24 mouse cellular contexts compared by ENCODE assay signal in genomic region chr14:19803222-19803621, GRCm38 (mm10). TPM values are rescaled to one million over a fixed set of nuclear protein-coding genes. Genes with fewer than 3 reads are reported as not detected.
DNase-seq lines count a peak whose midpoint lies in the region; ATAC-seq and TF ChIP-seq lines count a peak whose summit lies in the region.
"Had no signal": no experiment of that assay in that cellular context is flagged by ENCODE, and none has a peak within 500 bp of the region (broad histone marks: within the 10 kb centered on the region; RNA-seq: fewer than 3 reads in every experiment).

No protein-coding gene starts in this region.

- no peak overlapping the region for H3K4me3 ChIP-seq in liver, embryonic 12.5 days
- no peak overlapping the region for H3K4me3 ChIP-seq in liver, postnatal 0 days (ENCODE audit: low read depth, low read length)
- no peak overlapping the region for H3K4me3 ChIP-seq in forebrain, embryonic 13.5 days
- H3K4me3 ChIP-seq: heart, embryonic 10.5 days; layer of hippocampus, adult 2 months; left cerebral cortex, adult 2 months; limb, embryonic 12.5 days; megakaryocyte, embryonic 14.5 days; midbrain, embryonic 15.5 days; neural tube, embryonic 12.5 days had no signal

- no peak for TF ChIP-seq EP300 in liver, postnatal 0 days (IDR thresholded peaks at IDR 0.05; ENCODE audit: low read depth)

- H3K27ac ChIP-seq in liver, embryonic 12.5 days, result no peak overlapping the region
- no peak overlapping the region for H3K27ac ChIP-seq in liver, postnatal 0 days (ENCODE audit: low read depth)
- H3K27ac ChIP-seq in forebrain, embryonic 13.5 days, result no peak overlapping the region
- H3K27ac ChIP-seq: heart, embryonic 10.5 days; layer of hippocampus, adult 2 months; left cerebral cortex, adult 2 months; limb, embryonic 12.5 days; liver, embryonic 14.5 days; midbrain, embryonic 15.5 days; neural tube, embryonic 12.5 days had no signal

- peaks cover 12% of the 10 kb centered on the region for H3K4me1 ChIP-seq in liver, embryonic 12.5 days
- no peaks in the 10 kb centered on the region for H3K4me1 ChIP-seq in liver, postnatal 0 days (ENCODE audit: insufficient read depth)
- H3K4me1 ChIP-seq in forebrain, embryonic 13.5 days, result peaks cover 8% of the 10 kb centered on the region; the same call in 1 of the 2 replicates
- H3K4me1 ChIP-seq: limb, embryonic 12.5 days; midbrain, embryonic 15.5 days; neural tube, embryonic 12.5 days had no signal

- peak overlapping the region; percentile 11; the same call in 1 of the 2 replicates for H3K4me2 ChIP-seq in liver, embryonic 12.5 days
- no peak overlapping the region for H3K4me2 ChIP-seq in liver, postnatal 0 days (ENCODE audit: low read depth, low read length)
- no peak overlapping the region for H3K4me2 ChIP-seq in forebrain, embryonic 13.5 days
- H3K4me2 ChIP-seq: limb, embryonic 12.5 days; midbrain, embryonic 15.5 days; neural tube, embryonic 12.5 days had no signal

- DNase-seq in liver, postnatal 0 days, result no peak
- peak; percentile 43 for DNase-seq in ZHBTc4 (ENCODE audit: low read depth, low spot score)
- no peak for DNase-seq in left cerebral cortex, postnatal 36 days (ENCODE audit: low spot score in 2 of 2)
- no peak for DNase-seq in layer of hippocampus, postnatal 25 days (ENCODE audit: extremely low spot score in 1 of 2, low spot score in 1 of 2)
- DNase-seq in thymus, adult 18-20 months, result no peak
- DNase-seq: cerebellum, adult 11-12 months; cerebellum, postnatal 25 days; kidney, adult 2 months; kidney, postnatal 14 days; right cerebral cortex, postnatal 14 days; thymus, postnatal 4 days had no signal

- TF ChIP-seq CTCF in liver, postnatal 0 days (IDR thresholded peaks at IDR 0.05; ENCODE audit: low read depth), result no peak

- H3K9ac ChIP-seq in liver, embryonic 12.5 days, result no peak overlapping the region
- H3K9ac ChIP-seq in liver, postnatal 0 days (replicated peaks), result no peak overlapping the region
- H3K9ac ChIP-seq in forebrain, embryonic 13.5 days, result no peak overlapping the region
- H3K9ac ChIP-seq: limb, embryonic 12.5 days; liver, embryonic 14.5 days; midbrain, embryonic 15.5 days; neural tube, embryonic 12.5 days had no signal

- no peaks in the 10 kb centered on the region for H3K27me3 ChIP-seq in liver, embryonic 12.5 days (replicated peaks)
- no peaks in the 10 kb centered on the region for H3K27me3 ChIP-seq in liver, postnatal 0 days (ENCODE audit: insufficient read depth, low read length)
- no peaks in the 10 kb centered on the region for H3K27me3 ChIP-seq in forebrain, embryonic 13.5 days
- H3K27me3 ChIP-seq: limb, embryonic 12.5 days; midbrain, embryonic 15.5 days; neural tube, embryonic 12.5 days had no signal

- peaks cover 24% of the 10 kb centered on the region for H3K36me3 ChIP-seq in liver, embryonic 12.5 days
- 0 out of 2 replicates have a peak, but pooled peaks cover 7% of the 10 kb centered on the region for H3K36me3 ChIP-seq in liver, postnatal 0 days (replicated peaks; ENCODE audit: insufficient read depth, low read length)
- 0 out of 2 replicates have a peak, but pooled peaks cover 4% of the 10 kb centered on the region for H3K36me3 ChIP-seq in forebrain, embryonic 13.5 days (ENCODE audit: poor library complexity, severe bottlenecking)
- H3K36me3 ChIP-seq: midbrain, embryonic 15.5 days; neural tube, embryonic 12.5 days had no signal

- 39% methylated on average over 4 of the region's 4 CpGs for WGBS in liver, embryonic 12.5 days (ENCODE audit: insufficient replicate concordance)
- WGBS in liver, postnatal 0 days (ENCODE audit: insufficient replicate concordance), result 50% methylated on average over 4 of the region's 4 CpGs
- 59% methylated on average over 4 of the region's 4 CpGs for WGBS in forebrain, embryonic 13.5 days

- ATAC-seq in liver, embryonic 12.5 days, result 0 out of 2 replicates have a peak, but pooled peaks have one; percentile 18
- no peak for ATAC-seq in liver, postnatal 0 days
- ATAC-seq in forebrain, embryonic 13.5 days, result 0 out of 2 replicates have a peak, but pooled peaks have one; percentile 46
- peak; percentile 38 for ATAC-seq in megakaryocyte progenitor cell, adult 5-6 weeks (replicated peaks; ENCODE audit: poor library complexity)
- ATAC-seq: activated CD4-positive, CD25-positive, alpha-beta regulatory T cell, adult 4 months; inflammation-experienced regulatory T-cells, adult 6 months; midbrain, embryonic 15.5 days had no signal

- no peaks in the 10 kb centered on the region for H3K9me3 ChIP-seq in liver, embryonic 12.5 days (replicated peaks)
- no peaks in the 10 kb centered on the region for H3K9me3 ChIP-seq in liver, postnatal 0 days (ENCODE audit: low read length)
- H3K9me3 ChIP-seq in forebrain, embryonic 13.5 days (replicated peaks), result no peaks in the 10 kb centered on the region
- H3K9me3 ChIP-seq: heart, embryonic 10.5 days; limb, embryonic 12.5 days; megakaryocyte, embryonic 14.5 days; midbrain, embryonic 15.5 days; neural tube, embryonic 12.5 days had no signal

- intact Hi-C loops in left cerebral cortex, postnatal 36 days (cut with DNase I), result no loop called here

RNA-seq across cellular contexts. Expression of gene Rtraf, which starts 20.4 kb away (rescaled TPM):
- 118 and 123 TPM in 2 replicates for polyA plus RNA-seq in liver, embryonic 12.5 days (2016; fragmentation: Nextera tagmentation; extraction: Ambion mirVana)
- 100 and 106 TPM in 2 replicates for polyA plus RNA-seq in liver, postnatal 0 days (2015; fragmentation: Nextera tagmentation; extraction: Ambion mirVana)
- 258 and 265 TPM in 2 replicates for polyA plus RNA-seq in forebrain, embryonic 13.5 days (2015; fragmentation: Nextera tagmentation; extraction: Ambion mirVana)
- 165 and 167 TPM in 2 replicates for total RNA-seq in megakaryocyte progenitor cell, adult 5-6 weeks (2015)
- 141 and 161 TPM in 2 replicates for total RNA-seq in megakaryocyte progenitor cell, adult 5-6 weeks (2017)
- total RNA-seq in left cerebral cortex, postnatal 36 days (2021), result 10 to 100 TPM; 41.5 to 44.0 TPM
- 10 to 100 TPM; 49.9 to 53.3 TPM for total RNA-seq in layer of hippocampus, postnatal 25 days (2021)

RNA-seq across cellular contexts. Expression of gene Nid2, which starts 52.2 kb away (rescaled TPM):
- 24.1 and 24.2 TPM in 2 replicates for polyA plus RNA-seq in liver, embryonic 12.5 days (2016; fragmentation: Nextera tagmentation; extraction: Ambion mirVana)
- polyA plus RNA-seq in liver, postnatal 0 days (2015; fragmentation: Nextera tagmentation; extraction: Ambion mirVana), result 4.9 and 5.9 TPM in 2 replicates
- 22.7 and 27.1 TPM in 2 replicates for polyA plus RNA-seq in forebrain, embryonic 13.5 days (2015; fragmentation: Nextera tagmentation; extraction: Ambion mirVana)
- total RNA-seq in megakaryocyte progenitor cell, adult 5-6 weeks (2015), result 0.78 and 0.84 TPM in 2 replicates
- total RNA-seq in megakaryocyte progenitor cell, adult 5-6 weeks (2017), result 0.30 and 1.7 TPM in 2 replicates
- 1 to 10 TPM; 1.9 to 2.5 TPM for total RNA-seq in left cerebral cortex, postnatal 36 days (2021)
- 1 to 10 TPM; 3.1 to 3.4 TPM for total RNA-seq in layer of hippocampus, postnatal 25 days (2021)
